21 mouse cellular contexts compared by ENCODE assay signal in genomic region chr9:58899602-58900001, GRCm38 (mm10).
DNase-seq lines count a peak whose midpoint lies in the region; ATAC-seq lines count a peak whose summit lies in the region.
"Had no signal": no experiment of that assay in that cellular context is flagged by ENCODE, and none has a peak within 500 bp of the region (broad histone marks: within the 10 kb centered on the region; RNA-seq: fewer than 3 reads in every experiment).

No protein-coding gene starts in this region.

- H3K36me3 ChIP-seq in splenic B cell, adult 2 months (ENCODE audit: control insufficient read depth, insufficient read depth, low read length, poor library complexity, severe bottlenecking): no peaks in the 10 kb centered on the region

- DNase-seq in 416B (ENCODE audit: low read depth) (peak; percentile 28), A20 (ENCODE audit: low read depth, low spot score) (peak; percentile 77), adipocyte (ENCODE audit: low spot score) (no peak)
- DNase-seq in splenic B cell, adult 2 months (ENCODE audit: low read depth, low spot score): peak; percentile 39
- no peak for DNase-seq in retina, postnatal 1 day
- DNase-seq: adrenal gland, adult 8-10 months; adrenal gland, postnatal 36 days; cerebellum, adult 11 months; cerebellum, adult 8-10 months; cerebellum, postnatal 25 days; gastrocnemius, adult 2 months; gastrocnemius, postnatal 36 days; heart, adult 18-20 months; heart, postnatal 10 days had no signal

- ATAC-seq in granulocyte monocyte progenitor cell, adult 5-6 weeks (replicated peaks; ENCODE audit: poor library complexity, severe bottlenecking): peak; percentile 75
- ATAC-seq: activated CD4-positive, CD25-positive, alpha-beta regulatory T cell, adult 4 months; hindbrain, postnatal 0 days; Patski had no signal

- no peaks in the 10 kb centered on the region for H3K27me3 ChIP-seq in splenic B cell, adult 2 months (ENCODE audit: control insufficient read depth, insufficient read depth, low read length, poor library complexity, severe bottlenecking)
- H3K27me3 ChIP-seq: embryonic facial prominence, embryonic 13.5 days; forebrain, embryonic 12.5 days; hindbrain, embryonic 13.5 days; Patski had no signal

Comparison
In these comparisons a context has a peak if more than half of its experiments do, and no peak if none do; other contexts are left out.
1. DNase-seq: peak in 416B (single experiment), A20 (single experiment) and splenic B cell, adult 2 months (single experiment); none in retina, postnatal 1 day (single experiment) and adipocyte (single experiment).